Mouse (Mus musculus) forebrain, embryonic 16.5 days (tissue): ENCODE results near the gene Dop1b. TPM values are rescaled to one million over a fixed set of nuclear protein-coding genes. Genes with fewer than 3 reads are reported as not detected.

Experiments
- ATAC-seq: fragments of 200-750 bp; cut with Nextera tagmentation; 2 replicates; pipeline ENCODE4 v1.8.0; 2017; ENCODE audit warnings: mild to moderate bottlenecking, moderate library complexity
- H3K27ac ChIP-seq: fragments of 300-500 bp; sonication (generic); 2 replicates; pipeline ENCODE4 v1.5.1; 2014; ENCODE audit warnings: low read length, control low read depth
- H3K27me3 ChIP-seq: fragments of 300-500 bp; sonication (generic); replicated peaks from 2 replicates; pipeline ENCODE4 v1.6.1; 2014; ENCODE audit warnings: low read length; ENCODE audit not compliant: control insufficient read depth, insufficient read depth
- H3K36me3 ChIP-seq: fragments of 300-500 bp; sonication (generic); 2 replicates; pipeline ENCODE4 v1.6.1; 2014; ENCODE audit not compliant: control insufficient read depth, insufficient read depth
- H3K4me1 ChIP-seq: fragments of 300-500 bp; sonication (generic); replicated peaks from 2 replicates; pipeline ENCODE4 v1.6.1; 2014; ENCODE audit warnings: low read length; ENCODE audit not compliant: control insufficient read depth, insufficient read depth
- H3K4me2 ChIP-seq: fragments of 300-500 bp; sonication (generic); 2 replicates; pipeline ENCODE4 v1.6.1; 2014; ENCODE audit warnings: mild to moderate bottlenecking, low read length, control low read depth
- H3K4me3 ChIP-seq: fragments of 300-500 bp; sonication (generic); replicated peaks from 2 replicates; pipeline ENCODE4 v1.5.1; 2014; ENCODE audit warnings: mild to moderate bottlenecking, low read length, control low read depth
- H3K9ac ChIP-seq: fragments of 300-500 bp; sonication (generic); replicated peaks from 2 replicates; pipeline ENCODE4 v1.6.1; 2014; ENCODE audit warnings: low read depth, low read length, control low read depth
- H3K9me3 ChIP-seq: fragments of 300-500 bp; sonication (generic); 2 replicates; pipeline ENCODE4 v1.6.1; 2016; ENCODE audit warnings: low read length; ENCODE audit not compliant: control insufficient read depth
- WGBS: fragments of 180-500 bp; shearing (Covaris S2); extraction: QIAGEN DNeasy Blood & Tissue Kit; methylation state at CpG from one replicate; pipeline ENCODE4 v1.1.7; 2014; 5-methylcytosine and 5-hydroxymethylcytosine counted together
- polyA plus RNA-seq: library from polyadenylated mRNA; unstranded; fragments of >200 nt; fragmentation: Nextera tagmentation; extraction: Ambion mirVana; gene quantifications from 2 replicates; pipeline ENCODE4 v1.2.1, GENCODE M21; 2015

Dop1b gene
- polyA plus RNA-seq, 1 experiment from 2014 or later, result 43.3 TPM

DNA sequence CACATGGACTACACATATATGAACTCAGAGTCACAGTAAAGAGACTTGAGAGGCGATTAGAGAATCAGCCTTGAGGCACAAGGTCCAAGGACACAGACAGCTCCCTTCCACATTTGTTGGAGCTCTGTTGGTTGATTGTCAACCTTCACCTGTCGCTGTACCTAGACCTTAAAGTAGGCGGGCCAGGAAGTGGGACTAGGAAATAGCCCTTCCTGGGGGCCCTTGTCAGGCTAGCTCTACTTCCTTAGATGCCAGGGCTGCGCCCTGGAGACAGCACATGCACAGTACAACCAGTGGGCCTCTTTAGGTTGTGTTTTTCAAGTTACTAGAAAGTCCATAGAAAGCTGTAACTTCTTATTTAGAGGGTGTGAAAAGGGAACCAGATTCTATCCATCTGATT is 67.8 kb downstream of the Dop1b start:
- no peak overlapping the region for H3K27ac ChIP-seq
- no peaks in the 10 kb centered on the region for H3K27me3 ChIP-seq
- H3K9me3 ChIP-seq, result no peaks in the 10 kb centered on the region
- peaks cover 22% of the 10 kb centered on the region for H3K36me3 ChIP-seq
- no peaks in the 10 kb centered on the region for H3K4me1 ChIP-seq
- H3K4me3 ChIP-seq, result no peak overlapping the region
- ATAC-seq, result no peak
- no peak overlapping the region for H3K4me2 ChIP-seq
- no peak overlapping the region for H3K9ac ChIP-seq
- 86% methylated on average over 4 of the region's 4 CpGs for WGBS

DNA sequence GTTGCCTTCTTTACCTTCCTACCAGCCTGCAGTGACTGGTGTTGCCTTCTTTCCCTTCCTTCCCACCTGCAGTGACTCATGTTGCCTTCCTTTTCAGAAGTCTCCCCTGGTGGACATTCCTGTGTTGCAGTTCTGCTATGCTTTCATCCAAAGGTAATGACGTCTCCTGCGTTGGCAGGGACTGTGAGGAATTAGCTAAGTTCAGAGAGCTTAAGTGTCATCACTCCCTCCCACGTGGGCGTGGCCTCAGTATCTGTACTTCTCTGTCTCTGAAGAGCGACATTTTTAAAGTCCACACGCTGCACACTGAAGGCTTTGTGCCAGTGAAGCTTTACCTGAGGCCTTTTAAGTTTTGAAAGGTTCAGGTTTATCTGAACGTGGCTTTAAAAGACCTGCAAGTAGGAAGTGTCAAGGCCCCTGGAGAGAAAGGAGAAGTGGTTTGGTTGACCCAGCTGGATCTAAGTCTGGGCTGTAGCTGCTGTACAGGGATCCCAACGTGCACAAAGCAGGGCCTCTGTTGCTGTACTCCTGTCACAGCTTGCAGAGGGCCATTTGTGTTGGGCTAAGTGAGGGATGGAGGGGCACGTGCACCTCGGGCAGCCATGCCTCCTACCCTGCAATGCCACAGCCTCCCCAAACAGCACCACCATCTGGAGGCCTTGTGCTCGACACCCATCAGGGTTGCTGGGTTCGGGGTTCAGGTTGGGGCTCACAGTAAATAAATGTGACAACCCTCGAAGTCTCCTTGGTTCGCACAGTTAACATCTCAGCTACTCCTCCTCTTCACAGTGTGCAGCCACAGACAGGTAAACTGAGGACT is 69.2 kb downstream of the Dop1b start:
- Histone ChIP-seq H3K4me3 (no peak overlapping the region), H3K9ac (no peak overlapping the region), H3K27ac (no peak overlapping the region), H3K4me2 (no peak overlapping the region), H3K36me3 (peaks cover 22% of the 10 kb centered on the region), H3K4me1 (no peaks in the 10 kb centered on the region), H3K9me3 (no peaks in the 10 kb centered on the region), H3K27me3 (no peaks in the 10 kb centered on the region)
- ATAC-seq, result no peak
- 60% methylated on average over 14 of the region's 14 CpGs for WGBS

DNA sequence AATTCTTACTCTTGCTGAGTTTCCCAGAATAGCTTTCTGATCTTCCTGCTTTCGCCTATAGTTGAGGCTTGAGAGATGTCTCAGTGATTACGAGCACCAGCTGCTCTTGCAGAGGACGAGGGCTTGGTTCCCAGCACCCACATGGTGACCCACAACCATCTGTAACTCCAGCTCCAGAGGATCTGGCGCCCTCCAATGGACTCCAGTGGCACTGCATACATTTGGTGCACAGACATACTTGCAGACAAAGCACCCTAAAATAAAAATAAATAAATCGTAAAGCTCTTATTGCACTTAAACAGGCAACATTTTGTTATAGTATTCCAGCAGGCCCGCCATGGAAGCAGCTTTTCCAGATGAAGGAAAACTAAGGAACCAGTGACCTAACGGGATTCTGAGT is 72.5 kb downstream of the Dop1b start:
- peaks cover 17% of the 10 kb centered on the region for H3K36me3 ChIP-seq
- no peak overlapping the region for H3K9ac ChIP-seq
- H3K9me3 ChIP-seq, result no peaks in the 10 kb centered on the region
- H3K4me1 ChIP-seq, result no peaks in the 10 kb centered on the region
- H3K27ac ChIP-seq, result no peak overlapping the region
- no peak overlapping the region for H3K4me2 ChIP-seq
- no peak for ATAC-seq
- H3K27me3 ChIP-seq, result no peaks in the 10 kb centered on the region
- no peak overlapping the region for H3K4me3 ChIP-seq
- 95% methylated on average over 7 of the region's 7 CpGs for WGBS

DNA sequence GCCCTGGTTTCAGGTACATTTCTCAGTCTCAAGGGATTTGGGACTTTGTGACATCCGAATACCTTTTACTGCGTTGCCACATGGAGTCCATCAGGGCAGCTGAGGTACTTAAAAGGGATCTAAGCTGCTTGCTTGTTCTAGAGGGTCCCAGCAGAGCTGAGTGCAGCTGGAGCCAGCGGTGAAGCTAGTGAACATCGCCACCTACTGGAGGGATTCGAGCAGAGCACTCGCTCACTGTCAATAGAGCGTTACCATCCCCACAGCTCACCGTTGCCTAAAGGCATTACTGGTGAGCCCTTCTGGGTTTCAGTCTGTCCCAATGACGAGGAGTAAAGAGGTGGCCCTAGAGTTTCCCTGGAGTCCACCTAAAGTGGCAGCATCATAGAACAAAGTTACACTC is 74.1 kb downstream of the Dop1b start:
- Histone ChIP-seq H3K36me3 (peaks cover 17% of the 10 kb centered on the region), H3K9me3 (no peaks in the 10 kb centered on the region), H3K27ac (no peak overlapping the region), H3K27me3 (no peaks in the 10 kb centered on the region), H3K4me1 (no peaks in the 10 kb centered on the region), H3K4me3 (no peak overlapping the region), H3K9ac (no peak overlapping the region), H3K4me2 (no peak overlapping the region)
- peak; percentile 87 for ATAC-seq
- WGBS, result 2% methylated on average over 9 of the region's 9 CpGs

DNA sequence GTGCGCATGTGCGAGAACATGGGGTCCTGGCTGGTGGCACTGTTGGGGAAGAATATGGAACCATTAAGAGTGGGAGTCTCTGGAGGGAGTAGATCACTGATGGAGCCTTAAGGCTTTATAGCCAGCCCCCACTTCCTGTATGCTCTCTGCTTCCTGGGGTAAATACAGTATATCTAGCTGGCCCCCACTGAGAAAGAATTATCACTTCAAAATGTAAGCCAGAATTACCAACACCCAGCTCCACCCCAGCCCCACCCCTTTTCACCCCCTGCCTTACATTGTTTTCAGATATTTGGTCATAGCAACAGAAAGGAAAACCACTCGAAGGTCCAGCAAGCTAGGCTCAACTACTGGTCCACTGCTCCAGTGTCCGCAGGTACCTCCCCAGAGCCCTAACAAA is 76.7 kb downstream of the Dop1b start:
- H3K4me1 ChIP-seq, result no peaks in the 10 kb centered on the region
- H3K27me3 ChIP-seq, result no peaks in the 10 kb centered on the region
- H3K4me2 ChIP-seq, result no peak overlapping the region
- H3K9ac ChIP-seq, result no peak overlapping the region
- no peak overlapping the region for H3K4me3 ChIP-seq
- H3K9me3 ChIP-seq, result no peaks in the 10 kb centered on the region
- H3K27ac ChIP-seq, result no peak overlapping the region
- WGBS, result 86% methylated on average over 4 of the region's 4 CpGs
- no peak for ATAC-seq
- H3K36me3 ChIP-seq, result peaks cover 7% of the 10 kb centered on the region

DNA sequence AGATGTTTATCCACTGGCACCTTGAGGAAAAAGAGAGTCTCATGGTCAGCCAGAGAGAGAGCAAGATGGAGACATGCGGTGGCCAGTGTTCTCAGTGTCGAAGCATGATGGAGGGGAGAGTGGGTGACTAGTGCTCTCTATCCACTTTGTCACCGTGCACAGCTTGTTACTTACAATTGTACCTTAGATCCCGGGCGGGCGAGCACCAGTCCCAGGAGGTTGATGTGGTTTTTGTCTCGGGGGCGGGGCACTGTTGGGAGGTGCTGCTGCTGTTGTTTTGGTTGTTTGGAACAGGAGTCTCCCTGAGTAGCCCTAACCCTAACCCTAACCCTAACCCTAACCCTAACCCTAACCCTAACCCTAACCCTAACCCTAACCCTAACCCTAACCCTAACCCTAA is 77.2 kb downstream of the Dop1b start:
- no peak overlapping the region for H3K4me2 ChIP-seq
- ATAC-seq, result no peak
- WGBS, result 93% methylated on average over 8 of the region's 8 CpGs
- H3K27me3 ChIP-seq, result no peaks in the 10 kb centered on the region
- no peak overlapping the region for H3K4me3 ChIP-seq
- H3K9me3 ChIP-seq, result no peaks in the 10 kb centered on the region
- H3K4me1 ChIP-seq, result no peaks in the 10 kb centered on the region
- peaks cover 3% of the 10 kb centered on the region for H3K36me3 ChIP-seq
- no peak overlapping the region for H3K27ac ChIP-seq
- no peak overlapping the region for H3K9ac ChIP-seq

DNA sequence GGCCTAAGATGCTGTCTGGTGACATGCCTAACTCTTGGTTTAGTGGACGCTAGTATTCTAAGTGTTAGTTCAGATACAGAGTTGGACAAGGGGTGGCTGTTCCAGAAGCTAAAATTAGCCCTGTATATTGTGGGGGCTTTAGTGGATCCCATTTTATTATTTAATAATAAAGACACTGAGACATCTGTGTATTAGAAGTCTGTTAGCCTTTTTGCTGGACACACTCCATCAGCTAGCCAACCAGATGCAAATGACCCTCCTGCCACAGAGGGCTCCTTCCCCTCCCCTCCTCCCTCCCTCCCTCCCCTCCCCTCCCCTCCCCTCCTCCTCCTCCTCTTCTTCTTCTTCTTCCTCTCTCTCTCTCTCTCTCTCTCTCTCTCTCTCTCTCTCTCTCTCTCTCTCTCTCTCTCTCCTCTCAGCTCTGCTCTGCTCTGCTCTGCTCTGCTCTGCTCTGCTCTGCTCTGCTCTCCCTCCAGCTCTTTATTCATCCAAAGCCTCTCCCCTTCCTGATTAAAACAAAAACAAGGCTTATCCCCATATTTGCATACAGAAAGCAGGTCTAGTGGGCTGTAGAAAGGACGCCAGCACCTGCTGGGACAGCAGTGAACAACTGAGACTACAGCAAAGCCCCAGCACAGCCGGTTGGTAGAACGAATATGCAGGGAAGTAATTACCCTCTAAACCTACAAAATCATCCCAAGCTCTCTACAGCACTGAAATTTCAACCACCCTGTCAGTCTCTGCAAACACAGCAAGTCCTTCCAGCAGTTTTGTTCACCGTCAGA is 78.5 kb downstream of the Dop1b start:
- Histone ChIP-seq H3K4me2 (no peak overlapping the region), H3K36me3 (no peaks in the 10 kb centered on the region), H3K4me1 (no peaks in the 10 kb centered on the region), H3K9me3 (no peaks in the 10 kb centered on the region), H3K27me3 (no peaks in the 10 kb centered on the region), H3K27ac (no peak overlapping the region), H3K4me3 (no peak overlapping the region), H3K9ac (no peak overlapping the region)
- ATAC-seq, result no peak
- 24% methylated on average over 5 of the region's 5 CpGs for WGBS

DNA sequence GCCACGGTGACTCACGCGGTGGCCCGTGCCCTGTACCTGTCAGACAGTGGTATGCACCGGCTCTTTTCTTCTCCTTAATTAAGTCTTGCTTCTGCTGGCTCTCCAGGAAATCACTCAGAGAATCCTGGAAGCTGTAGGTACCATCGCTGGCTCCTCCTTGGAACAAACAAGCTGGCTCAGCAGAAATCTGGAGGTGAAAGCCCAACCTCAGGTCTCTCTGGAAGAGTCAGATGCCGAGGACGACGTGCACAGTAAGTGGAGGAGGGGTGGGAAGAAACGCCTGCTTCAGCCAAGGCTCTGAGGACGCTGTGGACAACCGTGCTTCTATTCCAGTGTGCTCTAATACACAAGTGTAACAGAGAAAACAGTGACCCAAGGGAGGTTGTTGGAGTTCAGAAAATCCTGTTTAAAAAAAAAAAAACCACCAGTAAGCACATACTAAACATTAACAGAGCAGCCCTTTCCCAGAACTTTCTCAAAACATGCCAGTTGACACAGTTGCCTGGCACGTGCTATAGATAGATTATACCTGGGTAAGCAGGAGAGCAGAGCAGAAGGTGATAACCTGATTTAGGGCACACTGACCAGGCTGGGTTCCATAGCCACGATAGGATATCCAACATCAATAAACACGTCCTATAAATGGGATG is 81.4 kb downstream of the Dop1b start:
- Histone ChIP-seq H3K4me2 (no peak overlapping the region), H3K9me3 (no peaks in the 10 kb centered on the region), H3K36me3 (no peaks in the 10 kb centered on the region), H3K4me1 (no peaks in the 10 kb centered on the region), H3K27me3 (no peaks in the 10 kb centered on the region), H3K4me3 (no peak overlapping the region), H3K27ac (no peak overlapping the region), H3K9ac (no peak overlapping the region)
- no peak for ATAC-seq
- WGBS, result 76% methylated on average over 15 of the region's 15 CpGs

DNA sequence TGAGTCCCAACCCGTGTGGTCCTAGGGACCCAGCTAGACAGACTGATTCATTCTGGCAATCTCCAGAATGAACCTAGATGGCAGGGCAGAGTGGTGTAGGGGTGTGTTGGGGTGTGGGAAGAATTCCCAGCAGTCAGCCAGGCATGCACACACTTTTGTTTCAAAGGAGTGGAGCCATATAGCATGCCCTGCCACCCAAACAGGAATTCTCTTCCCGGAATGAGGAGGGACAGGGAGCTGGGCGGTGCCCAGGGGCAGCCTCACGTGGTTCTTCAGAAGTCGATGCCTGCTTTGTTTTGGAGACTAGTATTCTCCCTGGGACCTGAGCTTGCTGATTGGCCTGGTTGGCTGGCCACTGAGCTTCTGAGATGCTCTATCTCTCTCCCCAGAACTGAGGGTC is 83.1 kb downstream of the Dop1b start:
- WGBS, result 79% methylated on average over 5 of the region's 5 CpGs
- Histone ChIP-seq H3K4me2 (no peak overlapping the region), H3K4me1 (no peaks in the 10 kb centered on the region), H3K36me3 (peaks cover 3% of the 10 kb centered on the region; the same call in 1 of the 2 replicates), H3K9me3 (no peaks in the 10 kb centered on the region), H3K27ac (no peak overlapping the region), H3K9ac (no peak overlapping the region), H3K27me3 (no peaks in the 10 kb centered on the region), H3K4me3 (no peak overlapping the region)
- ATAC-seq, result no peak
